Mouse (Mus musculus): ENCODE measurements around the gene Paox.
A peak's percentile ranks its signal among the peaks of the same experiment; 100 is the strongest.
"Not testable (repeated sequence)": the region's sequence is repeated elsewhere in the genome, so short reads cannot be mapped to it uniquely, and the experiment has no call there.

The Paox gene

DNA sequence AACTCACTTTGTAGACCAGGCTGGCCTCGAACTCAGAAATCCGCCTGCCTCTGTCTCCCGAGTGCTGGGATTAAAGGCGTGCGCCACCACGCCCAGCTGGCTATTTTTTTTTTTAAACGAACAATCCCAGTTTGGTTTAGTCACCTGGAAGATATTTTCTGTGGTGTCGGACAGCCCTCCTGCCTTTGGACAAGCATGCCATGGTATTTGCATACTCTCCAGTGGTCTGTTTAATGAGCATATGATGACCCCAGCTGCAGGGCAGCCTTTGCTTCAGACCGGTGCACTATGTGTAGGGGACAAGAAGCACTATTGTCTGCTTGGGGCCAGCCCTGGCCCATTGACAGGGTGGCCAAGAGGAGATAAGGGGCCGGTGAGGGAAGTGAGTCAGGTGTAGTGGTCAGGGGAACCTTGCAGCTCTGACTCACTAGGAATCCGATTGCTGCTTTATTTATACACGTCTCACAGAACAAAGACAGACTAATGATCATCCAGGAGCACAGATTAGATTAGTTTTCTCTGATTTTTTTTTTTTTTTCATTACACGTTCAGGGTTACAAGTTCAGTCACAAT, 5.8 kb downstream of the Paox start:
- no peak for DNase-seq (ENCODE audit: low spot score)

DNA sequence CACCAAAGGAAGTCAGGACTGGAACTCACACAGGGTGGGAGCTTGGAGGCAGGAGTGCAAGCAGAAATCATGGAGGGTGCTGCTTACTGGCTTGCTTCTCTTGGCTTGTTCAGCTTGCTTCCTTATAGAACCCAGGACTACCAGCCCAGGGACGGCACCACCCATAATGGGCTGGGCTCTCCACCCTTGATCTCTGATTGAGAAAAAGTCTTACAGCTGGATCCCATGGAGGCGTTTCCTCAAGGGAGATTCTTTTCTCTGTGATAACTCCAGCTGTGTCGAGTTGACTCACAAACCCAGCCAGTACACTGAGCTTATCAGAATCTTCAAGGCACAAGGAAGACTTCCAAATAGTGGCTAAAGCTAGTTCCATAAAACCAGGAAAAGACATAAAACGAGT, 7.2 kb downstream of the Paox start:
- DNase-seq (ENCODE audit: low spot score): no peak

DNA sequence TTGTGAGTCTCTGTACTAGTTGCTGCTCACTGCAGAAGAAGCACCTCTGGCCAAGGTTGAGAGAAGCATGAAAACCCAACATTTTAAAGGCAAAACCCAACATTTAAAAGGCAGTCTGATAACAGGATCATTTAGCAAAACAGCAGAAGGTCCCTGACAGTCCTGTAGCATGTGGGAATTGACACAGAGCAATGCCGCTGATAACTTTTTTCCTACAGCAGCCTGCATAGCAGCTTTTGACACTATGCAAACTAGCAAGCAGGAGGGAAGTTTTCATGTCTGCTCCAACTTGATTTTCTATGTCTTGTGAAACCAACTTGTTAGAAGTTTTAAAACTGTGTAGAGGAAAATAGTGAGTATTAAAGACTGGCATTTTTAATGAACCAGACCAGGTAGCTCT, 8.8 kb downstream of the Paox start:
- no peak for DNase-seq (ENCODE audit: low spot score)

DNA sequence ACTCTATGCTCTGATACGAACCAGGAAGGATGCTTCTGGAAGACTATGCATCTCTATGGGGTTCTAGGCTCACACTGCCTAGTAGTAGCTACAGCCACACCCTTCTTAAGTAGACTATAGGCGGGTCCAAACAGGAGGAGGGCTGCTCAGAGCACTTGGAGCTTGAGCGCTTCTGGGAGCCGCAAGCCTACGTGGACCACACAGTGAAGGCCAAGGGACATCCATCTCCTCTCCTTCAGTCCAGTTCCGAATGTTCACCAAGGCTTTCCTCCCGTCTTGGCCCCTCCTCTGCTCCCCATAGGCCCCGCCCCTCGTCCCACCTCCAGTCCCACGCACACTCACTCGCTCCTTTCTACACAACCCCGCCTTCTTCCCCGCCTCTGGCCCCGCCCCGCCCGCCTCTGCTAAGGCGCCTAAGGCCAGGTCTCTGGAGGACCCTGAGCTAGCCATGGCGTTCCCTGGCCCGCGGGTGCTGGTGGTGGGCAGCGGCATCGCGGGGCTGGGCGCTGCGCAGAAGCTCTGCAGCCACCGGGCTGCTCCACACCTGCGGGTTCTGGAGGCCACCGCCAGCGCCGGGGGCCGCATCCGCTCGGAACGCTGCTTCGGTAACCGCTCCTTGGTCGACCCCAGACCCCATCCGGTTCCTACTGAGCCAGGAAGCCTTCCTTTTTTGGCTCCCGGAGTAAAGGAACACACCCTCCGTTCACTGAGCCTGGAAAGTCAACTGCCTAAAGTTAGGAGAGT, 9.9 kb downstream of the Paox start:
- DNase-seq (ENCODE audit: low spot score): peak; percentile 99

DNA sequence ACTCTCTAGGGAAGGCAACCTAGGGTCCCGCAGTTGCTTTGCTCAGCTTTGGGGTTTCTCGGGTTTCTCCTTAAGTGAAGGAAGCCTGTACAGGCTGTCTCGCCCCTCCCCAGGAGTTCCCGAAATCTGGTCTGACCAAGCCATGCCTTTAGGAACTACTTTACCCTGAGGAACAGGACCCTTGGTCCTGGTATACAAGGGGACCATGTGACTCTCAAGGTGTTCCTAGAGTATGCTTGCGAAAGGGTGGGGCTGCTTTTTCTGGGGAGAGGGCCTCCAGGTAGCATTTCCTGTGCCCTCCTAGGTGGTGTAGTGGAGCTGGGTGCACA, 10.4 kb downstream of the Paox start:
- no peak for DNase-seq (ENCODE audit: low spot score)

DNA sequence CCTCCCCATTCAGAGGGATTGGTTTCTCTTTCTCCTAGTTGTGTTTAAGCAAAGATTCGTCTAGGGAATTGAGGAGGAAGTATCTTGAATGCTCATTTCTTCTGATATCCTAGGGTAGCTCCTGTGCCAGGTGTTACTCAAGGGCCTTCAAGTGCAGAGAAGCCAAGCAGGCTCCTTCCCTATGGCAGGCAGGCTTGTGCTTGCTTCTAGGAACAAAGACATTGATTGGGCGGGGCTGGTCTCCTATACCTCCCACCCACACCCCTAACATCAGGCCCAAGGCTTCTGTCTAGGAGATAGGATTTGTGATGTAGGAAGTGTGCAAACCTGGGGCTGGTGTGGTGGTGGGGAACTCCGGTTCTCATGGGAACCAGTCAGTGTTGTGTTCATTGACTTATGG, 11.3 kb downstream of the Paox start:
- no peak for DNase-seq (ENCODE audit: low spot score)

DNA sequence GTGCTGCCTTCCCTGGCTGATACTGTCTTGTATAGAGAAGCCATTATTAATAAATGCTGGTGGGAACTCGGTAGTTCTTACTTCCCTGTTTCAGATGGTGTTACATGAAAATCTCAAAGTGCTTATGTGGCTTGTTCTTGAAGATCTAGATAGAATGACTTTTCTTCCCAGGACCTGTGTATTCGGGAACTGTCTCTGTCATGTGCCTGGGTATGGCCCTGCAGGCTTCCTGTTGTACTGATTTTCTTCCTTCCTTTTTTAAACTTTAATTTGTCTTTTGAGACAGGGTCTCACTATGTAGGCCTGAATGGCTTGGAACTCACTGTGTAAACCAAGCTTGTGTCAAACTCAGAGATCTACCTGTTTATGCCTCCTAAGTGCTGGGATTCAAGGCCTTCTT, 12.3 kb downstream of the Paox start:
- no peak for DNase-seq (ENCODE audit: low spot score)

DNA sequence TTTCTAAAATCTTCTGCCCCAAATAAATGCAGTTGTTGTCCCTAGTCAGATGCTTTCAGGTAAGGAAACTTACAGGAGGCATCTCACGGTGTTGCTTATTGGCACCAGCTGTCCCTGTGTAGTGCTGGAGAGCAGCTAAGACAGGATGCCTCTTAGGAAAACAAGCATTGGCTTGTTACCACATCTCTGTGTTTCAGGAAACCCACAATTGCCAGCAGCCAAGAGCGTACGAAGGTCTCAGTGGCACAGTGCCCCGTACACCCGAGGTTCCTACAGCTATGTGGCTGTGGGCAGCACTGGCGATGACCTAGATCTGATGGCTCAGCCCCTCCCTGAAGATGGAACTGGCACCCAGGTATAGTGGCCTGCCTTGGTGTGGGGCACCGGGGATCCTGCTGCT, 16.6 kb downstream of the Paox start:
- DNase-seq (ENCODE audit: low spot score): not testable (repeated sequence)

DNA sequence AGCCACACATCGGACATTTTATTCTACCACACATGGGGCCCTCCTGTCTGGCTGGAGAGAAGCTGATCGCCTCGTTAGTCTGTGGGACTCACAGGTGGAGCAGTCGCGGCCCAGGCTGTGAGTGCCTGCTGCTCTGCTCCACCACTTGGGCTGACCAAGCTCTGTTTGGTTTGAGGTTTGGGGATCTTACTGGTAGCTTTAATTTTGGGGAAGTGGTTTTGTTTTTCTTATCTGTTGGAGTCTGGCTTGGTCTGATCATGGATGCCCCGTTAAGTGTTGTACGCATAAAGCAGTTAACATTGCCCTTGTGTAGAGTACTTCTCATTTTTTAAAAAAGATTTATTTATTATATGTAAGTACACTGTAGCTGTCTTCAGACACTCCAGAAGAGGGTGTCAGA, 18.4 kb downstream of the Paox start:
- not testable (repeated sequence) for DNase-seq (ENCODE audit: low spot score)

DNA sequence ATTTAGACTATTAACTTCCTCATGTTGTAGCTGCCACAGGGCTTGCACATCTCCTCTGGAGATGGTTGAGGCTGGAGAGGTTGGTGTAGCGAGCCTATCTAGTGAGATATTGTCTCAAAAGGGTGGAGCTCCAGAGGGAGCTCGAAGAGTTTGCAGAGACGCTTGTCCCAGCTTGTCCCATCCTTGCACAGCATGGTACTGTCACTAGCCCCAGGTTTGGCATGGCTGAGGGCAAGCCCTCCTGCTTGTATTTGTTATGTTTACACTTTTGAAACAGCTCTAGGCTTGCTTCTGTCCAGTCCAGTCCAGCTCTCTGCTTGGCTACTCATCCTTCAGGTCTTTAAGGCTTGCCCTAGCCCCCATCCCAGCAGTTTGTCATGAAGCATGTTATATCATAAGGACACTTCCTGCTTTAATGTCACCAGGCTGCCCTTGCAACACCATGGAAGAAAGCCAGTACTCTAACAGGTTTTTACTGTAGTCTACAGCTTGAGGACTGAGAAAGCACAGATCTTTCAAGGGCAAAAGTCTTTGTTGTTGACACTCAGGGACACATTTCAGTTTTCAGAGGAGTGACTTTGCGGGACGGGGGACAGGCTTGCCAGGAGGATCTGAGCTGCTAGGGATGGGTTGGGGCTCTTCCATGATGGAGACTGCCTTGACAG, 19.6 kb downstream of the Paox start:
- DNase-seq (ENCODE audit: low spot score): no peak

DNA sequence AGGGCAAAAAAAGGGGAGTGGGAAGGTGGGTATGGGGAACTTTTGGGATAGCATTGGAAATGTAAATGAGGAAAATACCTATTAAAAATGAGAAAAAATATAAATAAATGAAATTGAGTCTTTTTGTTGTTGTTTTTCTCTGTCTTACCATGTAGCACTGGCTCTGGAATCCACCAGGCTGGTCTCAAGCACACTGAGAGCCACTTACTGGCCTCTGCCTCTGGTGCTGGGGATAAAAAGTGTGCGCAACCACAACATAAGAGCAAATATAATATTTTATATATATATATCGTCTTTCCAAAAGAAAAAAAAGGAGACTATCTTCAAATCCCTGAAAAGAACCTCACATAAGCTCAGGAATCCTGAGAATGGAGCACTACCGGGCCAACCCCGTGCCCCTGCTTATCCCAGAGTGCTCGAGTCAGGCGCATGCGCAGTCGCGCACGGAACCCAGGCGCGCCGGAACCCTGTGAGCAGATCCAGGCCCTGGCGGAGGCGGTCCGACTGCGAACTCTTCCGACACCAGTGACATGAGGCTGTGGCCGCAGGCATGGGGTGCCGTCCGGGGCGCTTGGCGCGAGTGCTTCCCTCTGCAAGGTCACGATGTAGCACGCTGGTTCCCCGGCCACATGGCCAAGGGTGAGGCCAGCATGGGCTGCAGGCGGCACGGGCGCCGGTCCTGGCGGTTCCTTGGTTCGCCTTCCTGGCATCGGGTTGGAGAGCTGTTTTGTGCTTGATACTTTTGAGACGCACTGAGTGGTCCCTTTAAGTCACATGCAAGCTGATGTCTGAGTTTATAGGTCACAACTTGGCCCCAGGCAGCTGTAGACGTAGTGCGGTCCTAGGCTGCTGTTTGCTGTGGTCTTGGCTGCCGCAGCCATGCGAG, 21.8 kb downstream of the Paox start, which contains the start of gene Mtg1:
Gene Mtg1, plus strand, starts transcription at position 430 of the 886 bp plus-strand sequence.
- DNase-seq (ENCODE audit: low spot score): peak; percentile 97

DNA sequence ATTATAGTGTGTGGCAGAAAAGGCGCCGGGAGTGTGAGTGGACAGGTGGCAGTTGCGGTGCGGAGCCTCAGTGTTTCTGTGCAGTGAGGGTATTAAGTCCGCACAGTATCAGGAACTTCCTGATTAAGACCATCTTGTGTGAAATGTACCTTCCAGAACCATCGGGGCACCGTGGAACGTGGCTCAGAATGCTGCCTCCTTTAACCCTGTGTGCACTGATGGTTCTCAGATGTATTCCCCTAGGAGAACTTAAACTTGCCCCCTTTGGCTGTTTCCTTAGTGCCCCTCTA, 22.4 kb downstream of the Paox start:
- DNase-seq (ENCODE audit: low spot score): no peak

DNA sequence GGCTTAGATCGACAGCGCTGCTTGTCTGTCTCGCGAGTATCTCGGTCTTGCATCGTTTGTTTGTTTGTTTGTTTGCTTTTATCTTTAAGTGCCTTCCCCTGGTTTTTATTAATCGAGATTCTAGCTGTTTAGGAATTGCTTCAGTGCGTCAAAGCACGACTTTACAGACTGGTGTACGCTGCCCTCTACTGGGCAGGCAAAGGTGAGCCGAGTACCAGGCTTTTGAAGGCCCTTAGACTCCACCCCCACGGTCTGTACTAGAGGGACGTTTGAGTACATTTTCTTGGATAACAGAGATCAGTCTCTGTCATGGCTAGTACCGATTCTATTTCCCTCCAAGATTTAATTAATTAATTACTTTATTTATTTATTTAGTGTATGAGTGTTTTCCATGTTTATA, 25.8 kb downstream of the Paox start:
- DNase-seq (ENCODE audit: low spot score): peak; percentile 80

DNA sequence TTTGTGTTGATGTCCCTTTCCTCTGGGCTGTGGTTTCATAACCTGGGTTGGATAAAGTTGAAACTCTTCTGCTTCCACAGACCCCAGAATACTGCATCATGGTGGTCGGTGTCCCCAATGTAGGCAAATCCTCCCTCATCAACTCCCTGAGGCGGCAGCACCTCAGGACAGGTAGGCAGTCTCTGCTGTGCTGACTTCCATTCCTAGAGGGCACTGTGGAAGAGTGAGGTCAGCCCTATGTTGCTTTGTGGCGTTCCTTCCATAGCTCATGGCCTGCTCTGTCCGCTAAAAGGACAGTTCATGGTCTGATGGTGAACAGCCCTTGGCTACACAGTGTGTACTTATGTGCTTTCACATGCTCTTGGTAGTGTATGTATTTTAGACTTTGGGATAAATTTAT, 29.0 kb downstream of the Paox start:
- DNase-seq (ENCODE audit: low spot score): no peak

DNA sequence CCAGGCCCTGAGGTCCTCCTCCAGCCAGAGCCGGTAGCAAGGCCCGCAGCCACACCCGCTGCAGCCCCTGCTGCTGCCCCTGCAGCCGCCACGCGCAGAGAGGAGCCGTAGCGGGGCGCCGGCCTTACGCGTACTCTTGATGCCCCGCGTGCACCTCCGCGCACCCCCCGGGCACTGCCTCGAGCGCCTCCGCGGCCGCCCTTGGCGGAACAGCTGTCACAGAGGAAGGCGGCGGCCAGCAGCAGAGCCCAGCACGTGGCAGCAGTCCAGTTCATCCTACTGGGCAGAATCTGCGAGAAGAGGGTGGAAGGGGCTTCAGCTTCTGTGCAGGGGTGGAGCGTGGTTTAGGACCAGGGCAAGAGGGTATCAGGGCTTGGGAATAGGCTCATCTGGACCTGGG, 37.8 kb downstream of the Paox start:
- DNase-seq (ENCODE audit: low spot score): peak; percentile 66

DNA sequence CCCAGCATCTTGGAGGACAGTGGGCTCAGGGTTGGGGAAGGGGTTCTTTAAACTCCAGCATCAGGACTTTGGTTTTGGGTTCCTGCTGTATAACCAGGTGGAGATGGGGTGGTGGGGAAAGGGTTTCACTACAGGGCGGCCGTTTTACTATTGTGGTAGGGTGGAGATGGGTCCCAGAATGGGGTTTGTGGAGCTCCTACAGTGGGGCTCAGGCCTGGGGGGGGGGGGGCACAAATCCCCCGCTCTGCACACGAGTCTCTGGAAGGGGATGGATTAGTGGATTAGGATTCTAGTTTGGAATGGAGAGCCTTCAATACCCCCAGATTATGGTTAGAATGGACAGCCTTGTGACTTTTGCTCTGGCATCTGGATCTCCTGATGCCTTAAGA, 38.2 kb downstream of the Paox start:
- no peak for DNase-seq (ENCODE audit: low spot score)

DNA sequence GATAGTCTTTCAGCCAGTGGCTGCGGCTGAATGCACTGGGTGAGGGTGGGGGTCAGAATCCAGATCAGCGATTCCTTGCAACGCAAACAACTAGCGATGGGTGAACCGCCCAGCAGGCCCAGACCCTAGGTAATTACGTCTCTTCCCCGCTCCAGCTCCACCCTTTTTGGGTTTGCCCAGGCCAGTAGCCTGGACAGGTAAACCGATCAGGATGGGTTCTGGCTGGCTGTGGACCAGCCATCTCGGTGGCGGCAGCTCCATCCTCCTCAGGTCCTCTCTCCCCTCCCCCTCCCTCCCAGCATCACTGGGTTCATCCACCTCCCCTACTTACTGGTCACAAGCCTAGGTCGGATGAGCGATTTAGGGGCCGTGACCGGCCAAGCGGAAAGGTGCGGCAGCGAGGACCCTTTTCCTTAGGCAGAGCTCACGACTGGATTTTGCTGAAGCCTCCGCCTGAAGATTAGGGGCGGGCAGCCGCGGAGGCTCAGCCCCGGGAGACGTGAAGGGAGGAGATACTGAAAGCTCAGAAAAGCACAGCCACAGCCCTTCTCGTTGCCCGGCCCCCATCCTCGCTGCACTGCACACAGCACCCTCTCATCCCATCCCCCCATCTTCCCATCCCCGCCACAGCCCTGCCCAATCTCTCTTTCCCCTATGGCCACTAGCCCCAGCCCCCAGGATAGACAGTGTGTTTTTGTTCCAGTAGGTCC, 38.8 kb downstream of the Paox start, which contains the start of gene Sprn:
Gene Sprn, minus strand, starts transcription at position 660 of the 710 bp plus-strand sequence.
- no peak for DNase-seq (ENCODE audit: low spot score)

DNA sequence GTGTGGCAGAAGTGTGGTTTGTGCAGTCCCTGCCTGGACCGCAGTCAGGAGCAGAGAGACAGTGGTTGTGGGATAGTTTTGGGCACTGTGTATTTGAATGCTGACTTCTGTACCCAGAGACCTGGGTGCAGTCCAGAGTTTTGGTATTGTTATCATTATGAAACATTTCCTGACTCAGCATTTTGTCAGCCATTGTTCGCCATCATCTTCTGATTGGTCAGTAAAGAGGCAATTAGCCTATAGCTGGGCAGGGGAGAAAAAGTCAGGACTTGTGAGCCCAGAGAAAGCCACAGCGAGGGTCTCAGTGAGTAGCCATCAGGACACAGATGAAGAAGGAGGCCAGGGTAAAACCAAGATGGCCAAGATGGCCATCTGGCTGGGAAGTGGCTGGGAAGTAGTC, 44.8 kb downstream of the Paox start:
- no peak for DNase-seq (ENCODE audit: low spot score)

DNA sequence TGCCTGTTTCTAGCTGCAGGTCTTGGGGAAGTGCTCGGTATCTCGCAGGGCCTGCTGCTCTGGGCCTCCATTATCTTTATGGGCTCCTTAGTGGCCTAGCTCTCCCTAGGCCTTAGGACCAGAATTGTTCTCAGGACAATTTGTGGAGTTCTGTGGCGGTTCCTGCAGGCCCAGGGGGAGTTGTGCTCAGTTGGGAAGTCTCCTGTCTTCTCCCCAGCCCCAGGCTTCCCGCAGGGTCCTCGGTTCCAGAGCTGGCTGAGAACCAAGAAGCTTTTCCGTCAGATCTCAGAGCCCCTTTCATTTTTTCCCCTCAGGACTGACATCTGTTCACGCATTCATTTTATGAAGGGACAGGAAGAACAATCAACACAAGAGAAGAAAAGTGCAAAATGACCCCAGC, 49.1 kb downstream of the Paox start, which contains the start of gene Olfr522:
Gene Olfr522, minus strand, starts transcription at position 101 of the 400 bp plus-strand sequence.
- DNase-seq (ENCODE audit: low spot score): no peak

DNA sequence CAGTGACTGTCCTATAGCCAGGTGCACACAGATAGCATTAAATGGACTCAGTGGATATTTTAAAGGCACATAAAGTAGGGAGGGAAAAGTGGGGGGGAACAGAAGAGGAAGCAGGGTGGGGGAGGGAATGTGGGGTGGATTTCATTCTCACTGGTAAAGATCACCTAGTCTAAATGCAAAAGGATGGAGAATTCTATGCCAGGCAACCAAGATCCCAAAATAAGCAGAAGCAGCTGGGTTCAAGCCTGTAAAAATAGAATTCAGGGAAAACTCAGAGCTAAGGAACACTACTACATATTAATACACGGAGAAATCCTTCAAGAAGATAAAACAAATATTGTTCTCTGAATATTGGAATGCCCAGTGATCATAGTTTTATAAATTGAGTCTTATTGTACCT, 52.4 kb downstream of the Paox start:
- DNase-seq (ENCODE audit: low spot score): no peak

DNA sequence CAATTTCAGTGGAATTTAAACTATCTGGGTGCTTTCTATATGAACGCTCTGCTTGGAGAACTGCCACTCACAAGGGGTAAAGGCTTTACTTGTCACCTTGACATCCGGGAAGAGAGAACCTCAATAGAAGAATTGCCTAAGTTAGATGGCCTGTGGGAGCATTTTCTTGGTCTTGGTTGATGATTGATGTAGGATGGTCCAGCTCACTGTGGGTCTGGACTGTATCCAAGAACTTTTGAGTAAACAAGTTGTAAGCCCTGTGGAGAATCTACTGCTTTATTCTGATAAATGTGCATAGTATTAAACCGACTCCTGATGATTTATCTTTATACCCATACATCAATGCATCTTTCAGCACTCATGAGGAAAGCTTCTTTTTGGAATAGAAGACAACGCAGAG, 53.8 kb downstream of the Paox start:
- DNase-seq (ENCODE audit: low spot score): no peak

DNA sequence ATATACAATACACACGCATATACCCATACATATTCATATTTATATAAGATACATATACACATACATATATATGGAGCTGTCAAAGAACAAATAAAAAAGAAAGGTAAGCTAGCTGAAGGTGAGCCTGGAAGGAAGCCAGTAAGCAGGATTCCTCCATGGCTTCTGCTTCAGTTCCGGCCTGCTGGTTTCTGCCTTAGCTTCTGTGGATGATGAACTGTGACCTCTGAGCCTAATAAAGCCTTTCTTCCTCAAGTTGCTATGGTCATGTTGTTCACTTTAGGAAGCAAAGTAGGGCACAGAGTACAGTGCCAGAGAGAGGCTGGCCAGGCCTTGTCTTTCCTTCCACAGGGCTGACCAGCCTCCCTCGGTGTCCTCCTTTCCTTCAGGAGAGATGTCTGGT, 55.3 kb downstream of the Paox start:
- DNase-seq (ENCODE audit: low spot score): no peak
